Mouse (Mus musculus): ENCODE measurements around the gene Mrpl24. TPM values are rescaled to one million over a fixed set of nuclear protein-coding genes. Genes with fewer than 3 reads are reported as not detected.

Mrpl24 gene
- polyA plus RNA-seq, 1 experiment: 69.7 TPM

DNA sequence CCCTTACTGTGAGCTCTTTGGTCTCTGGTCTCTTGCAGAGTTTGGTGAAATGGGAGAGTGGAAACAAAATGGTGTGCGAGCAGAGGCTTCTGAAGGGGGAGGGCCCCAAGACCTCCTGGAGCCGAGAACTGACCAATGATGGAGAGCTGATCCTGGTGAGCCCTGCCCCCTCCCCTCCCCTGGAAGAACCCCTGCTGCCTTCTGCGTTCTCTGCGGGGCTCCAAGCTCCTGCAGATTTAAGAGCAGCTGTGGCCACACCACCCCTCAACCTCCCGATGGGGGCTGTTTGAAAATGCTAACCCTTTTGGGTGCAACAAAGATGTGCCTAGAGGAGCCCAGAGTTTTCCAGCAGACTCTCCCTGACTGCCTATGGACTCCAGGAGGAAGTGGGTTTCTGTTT lies 33.1 kb downstream of the Mrpl24 start:
- Histone ChIP-seq H3K27me3 (ENCODE audit: control insufficient read depth, insufficient read depth, insufficient read length) (no peaks in the 10 kb centered on the region), H3K79me3 (ENCODE audit: low read depth) (no peaks in the 10 kb centered on the region), H3K4me3 (ENCODE audit: insufficient read depth, poor library complexity, severe bottlenecking) (no peak overlapping the region), H3K79me2 (ENCODE audit: control insufficient read depth, insufficient read depth) (no peaks in the 10 kb centered on the region), H3K36me3 (ENCODE audit: control insufficient read depth, insufficient read depth) (no peaks in the 10 kb centered on the region), H3ac (ENCODE audit: control insufficient read depth, insufficient read length, low read depth) (no peak overlapping the region)
- TF ChIP-seq MAX (IDR thresholded peaks at IDR 0.05) (no peak), MYOG (IDR thresholded peaks at IDR 0.05; ENCODE audit: control insufficient read depth, extremely low read depth, insufficient read length) (no peak), CEBPB (IDR thresholded peaks at IDR 0.05; ENCODE audit: low read depth) (no peak), MYOD1 (IDR thresholded peaks at IDR 0.05; ENCODE audit: control insufficient read depth, insufficient read length, low read depth) (no peak)

DNA sequence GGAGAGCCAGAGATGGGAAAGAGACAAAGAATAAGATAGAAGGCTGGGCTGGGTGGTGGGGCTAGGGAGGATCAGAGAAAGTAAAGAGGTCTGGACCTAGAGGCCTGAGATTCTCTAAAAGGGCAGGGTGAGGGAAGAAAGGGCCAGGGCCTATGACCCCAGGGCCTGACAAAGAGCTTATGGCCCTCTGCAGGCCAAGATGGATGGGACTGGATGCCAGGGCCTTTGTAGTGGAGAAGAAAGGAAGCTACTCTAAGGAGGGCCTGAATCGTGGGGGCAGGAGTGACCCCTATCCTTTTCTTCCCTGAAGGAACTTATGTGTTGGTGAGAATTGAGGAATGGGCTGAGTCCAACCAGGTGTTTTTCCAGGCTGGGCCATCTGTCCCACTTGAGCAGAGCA lies 38.8 kb downstream of the Mrpl24 start:
- Histone ChIP-seq H3K4me3 (ENCODE audit: insufficient read depth, poor library complexity, severe bottlenecking) (no peak overlapping the region), H3K27me3 (ENCODE audit: control insufficient read depth, insufficient read depth, insufficient read length) (no peaks in the 10 kb centered on the region), H3K36me3 (ENCODE audit: control insufficient read depth, insufficient read depth) (no peaks in the 10 kb centered on the region), H3ac (ENCODE audit: control insufficient read depth, insufficient read length, low read depth) (no peak overlapping the region), H3K79me3 (ENCODE audit: low read depth) (no peaks in the 10 kb centered on the region), H3K79me2 (ENCODE audit: control insufficient read depth, insufficient read depth) (no peaks in the 10 kb centered on the region)
- TF ChIP-seq MYOG (IDR thresholded peaks at IDR 0.05; ENCODE audit: control insufficient read depth, extremely low read depth, insufficient read length) (no peak), USF1 (IDR thresholded peaks at IDR 0.05; ENCODE audit: low read depth) (no peak), CTCF (IDR thresholded peaks at IDR 0.05; ENCODE audit: control insufficient read depth, insufficient read depth, insufficient read length) (no peak), CEBPB (IDR thresholded peaks at IDR 0.05; ENCODE audit: low read depth) (no peak), MAX (IDR thresholded peaks at IDR 0.05) (no peak), FOSL1 (IDR thresholded peaks at IDR 0.05; ENCODE audit: insufficient read depth, low read length, poor library complexity, severe bottlenecking) (no peak), MYOD1 (IDR thresholded peaks at IDR 0.05; ENCODE audit: control insufficient read depth, insufficient read length, low read depth) (no peak)

DNA sequence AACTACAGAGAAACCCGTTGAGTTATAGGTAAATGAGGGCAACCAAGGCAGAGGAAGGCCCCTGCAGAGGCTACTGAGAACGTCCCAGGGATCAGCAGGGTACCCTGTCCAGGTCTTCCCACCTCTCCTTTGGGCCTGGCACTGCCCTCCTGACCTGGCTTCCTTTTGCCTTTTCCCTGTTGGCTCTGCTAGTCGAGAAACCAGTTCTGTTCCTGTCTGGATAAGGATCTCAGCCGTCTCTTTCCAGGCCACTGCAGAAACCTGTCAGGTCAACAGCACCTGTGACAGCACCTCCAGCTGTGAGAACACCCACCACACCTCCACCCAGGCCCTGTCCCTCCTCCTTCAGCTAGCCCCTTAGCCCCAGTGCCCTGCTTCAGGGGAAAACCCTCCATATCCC lies 39.2 kb downstream of the Mrpl24 start:
- no peak for TF ChIP-seq CTCF (IDR thresholded peaks at IDR 0.05; ENCODE audit: control insufficient read depth, insufficient read depth, insufficient read length)
- no peak for TF ChIP-seq MAX (IDR thresholded peaks at IDR 0.05)
- no peak for TF ChIP-seq MYOD1 (IDR thresholded peaks at IDR 0.05; ENCODE audit: control insufficient read depth, insufficient read length, low read depth)
- no peak for TF ChIP-seq USF1 (IDR thresholded peaks at IDR 0.05; ENCODE audit: low read depth)
- TF ChIP-seq FOSL1 (IDR thresholded peaks at IDR 0.05; ENCODE audit: insufficient read depth, low read length, poor library complexity, severe bottlenecking): no peak
- no peak for TF ChIP-seq CEBPB (IDR thresholded peaks at IDR 0.05; ENCODE audit: low read depth)
- no peak for TF ChIP-seq MYOG (IDR thresholded peaks at IDR 0.05; ENCODE audit: control insufficient read depth, extremely low read depth, insufficient read length)
- H3K79me2 ChIP-seq (ENCODE audit: control insufficient read depth, insufficient read depth): no peaks in the 10 kb centered on the region
- no peaks in the 10 kb centered on the region for H3K36me3 ChIP-seq (ENCODE audit: control insufficient read depth, insufficient read depth)
- no peak overlapping the region for H3ac ChIP-seq (ENCODE audit: control insufficient read depth, insufficient read length, low read depth)
- no peaks in the 10 kb centered on the region for H3K27me3 ChIP-seq (ENCODE audit: control insufficient read depth, insufficient read depth, insufficient read length)
- no peak overlapping the region for H3K4me3 ChIP-seq (ENCODE audit: insufficient read depth, poor library complexity, severe bottlenecking)
- no peaks in the 10 kb centered on the region for H3K79me3 ChIP-seq (ENCODE audit: low read depth)

DNA sequence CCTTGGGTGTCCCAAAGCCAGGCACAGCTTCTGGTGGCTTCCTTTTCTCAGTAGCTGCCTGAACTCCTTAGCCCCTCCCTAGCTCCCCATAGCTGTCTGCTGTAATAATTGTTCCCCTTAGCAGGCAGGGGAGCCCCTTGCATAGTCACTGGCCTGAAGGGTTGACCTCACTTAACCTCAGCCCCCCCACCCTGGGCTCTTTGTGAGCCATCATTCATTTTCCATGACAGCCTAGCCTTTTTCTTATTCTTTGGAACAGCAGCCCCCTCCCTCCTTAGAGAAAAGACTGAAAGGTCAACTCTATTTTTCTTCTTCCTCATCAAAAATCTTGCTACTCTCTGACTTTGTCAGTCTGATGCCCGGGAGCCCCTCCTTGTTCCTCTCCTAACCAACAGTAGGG lies 39.7 kb downstream of the Mrpl24 start:
- TF ChIP-seq CTCF (IDR thresholded peaks at IDR 0.05; ENCODE audit: control insufficient read depth, insufficient read depth, insufficient read length): no peak
- TF ChIP-seq MAX (IDR thresholded peaks at IDR 0.05): no peak
- no peak for TF ChIP-seq MYOG (IDR thresholded peaks at IDR 0.05; ENCODE audit: control insufficient read depth, extremely low read depth, insufficient read length)
- TF ChIP-seq USF1 (IDR thresholded peaks at IDR 0.05; ENCODE audit: low read depth): no peak
- TF ChIP-seq FOSL1 (IDR thresholded peaks at IDR 0.05; ENCODE audit: insufficient read depth, low read length, poor library complexity, severe bottlenecking): no peak
- TF ChIP-seq CEBPB (IDR thresholded peaks at IDR 0.05; ENCODE audit: low read depth): no peak
- no peak for TF ChIP-seq MYOD1 (IDR thresholded peaks at IDR 0.05; ENCODE audit: control insufficient read depth, insufficient read length, low read depth)
- no peaks in the 10 kb centered on the region for H3K27me3 ChIP-seq (ENCODE audit: control insufficient read depth, insufficient read depth, insufficient read length)
- H3K4me3 ChIP-seq (ENCODE audit: insufficient read depth, poor library complexity, severe bottlenecking): no peak overlapping the region
- H3K79me3 ChIP-seq (ENCODE audit: low read depth): no peaks in the 10 kb centered on the region
- no peaks in the 10 kb centered on the region for H3K36me3 ChIP-seq (ENCODE audit: control insufficient read depth, insufficient read depth)
- H3ac ChIP-seq (ENCODE audit: control insufficient read depth, insufficient read length, low read depth): no peak overlapping the region
- H3K79me2 ChIP-seq (ENCODE audit: control insufficient read depth, insufficient read depth): no peaks in the 10 kb centered on the region

DNA sequence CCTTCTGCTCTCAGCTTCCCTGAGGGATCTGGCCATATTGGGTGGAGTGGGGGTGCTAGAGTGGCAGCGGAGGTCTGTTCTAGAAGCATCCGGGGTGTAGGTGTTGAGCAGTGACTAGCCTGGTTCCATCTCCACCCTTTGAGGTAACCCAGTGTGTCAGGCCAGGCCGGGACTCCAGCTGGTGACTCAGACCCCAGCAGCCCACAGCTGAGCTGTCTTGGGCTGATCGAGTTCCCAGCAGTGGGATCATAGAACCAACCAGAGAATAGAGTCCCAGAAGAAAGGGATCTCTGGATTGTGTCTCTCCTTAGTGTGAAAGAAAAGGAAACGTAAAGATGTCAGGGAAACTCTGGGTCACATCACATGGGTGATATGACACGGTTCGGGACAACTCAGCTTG lies 40.1 kb downstream of the Mrpl24 start:
- H3K27me3 ChIP-seq (ENCODE audit: control insufficient read depth, insufficient read depth, insufficient read length): no peaks in the 10 kb centered on the region
- no peak overlapping the region for H3K4me3 ChIP-seq (ENCODE audit: insufficient read depth, poor library complexity, severe bottlenecking)
- no peaks in the 10 kb centered on the region for H3K79me2 ChIP-seq (ENCODE audit: control insufficient read depth, insufficient read depth)
- no peak overlapping the region for H3ac ChIP-seq (ENCODE audit: control insufficient read depth, insufficient read length, low read depth)
- no peaks in the 10 kb centered on the region for H3K36me3 ChIP-seq (ENCODE audit: control insufficient read depth, insufficient read depth)
- no peak for TF ChIP-seq FOSL1 (IDR thresholded peaks at IDR 0.05; ENCODE audit: insufficient read depth, low read length, poor library complexity, severe bottlenecking)
- TF ChIP-seq CTCF (IDR thresholded peaks at IDR 0.05; ENCODE audit: control insufficient read depth, insufficient read depth, insufficient read length): no peak
- no peak for TF ChIP-seq CEBPB (IDR thresholded peaks at IDR 0.05; ENCODE audit: low read depth)
- TF ChIP-seq MYOG (IDR thresholded peaks at IDR 0.05; ENCODE audit: control insufficient read depth, extremely low read depth, insufficient read length): no peak
- no peak for TF ChIP-seq USF1 (IDR thresholded peaks at IDR 0.05; ENCODE audit: low read depth)
- TF ChIP-seq MAX (IDR thresholded peaks at IDR 0.05): no peak
- no peak for TF ChIP-seq MYOD1 (IDR thresholded peaks at IDR 0.05; ENCODE audit: control insufficient read depth, insufficient read length, low read depth)
- no peaks in the 10 kb centered on the region for H3K79me3 ChIP-seq (ENCODE audit: low read depth)

DNA sequence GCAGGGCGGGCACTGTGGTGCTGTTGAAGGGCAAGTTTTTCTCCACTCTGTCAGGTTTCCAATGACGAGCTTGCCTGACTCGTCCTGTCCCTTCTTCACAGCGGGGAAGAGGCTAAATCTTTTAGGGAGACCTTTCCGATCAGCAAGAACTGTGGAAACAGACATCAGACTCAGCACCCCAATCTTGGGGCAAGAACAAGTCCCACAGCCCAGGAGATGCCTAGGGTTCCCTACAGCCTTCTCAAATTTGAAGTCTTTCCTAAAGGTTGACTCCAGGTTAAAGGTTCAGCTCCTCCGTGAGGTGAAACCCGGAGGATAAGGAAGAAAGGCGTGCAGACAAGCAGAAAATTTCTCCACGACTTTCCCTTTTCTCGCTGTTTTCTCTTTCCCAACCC lies 40.9 kb downstream of the Mrpl24 start:
- Histone ChIP-seq H3ac (ENCODE audit: control insufficient read depth, insufficient read length, low read depth) (peak overlapping the region; percentile 22), H3K79me2 (ENCODE audit: control insufficient read depth, insufficient read depth) (no peaks in the 10 kb centered on the region), H3K4me3 (ENCODE audit: insufficient read depth, poor library complexity, severe bottlenecking) (no peak overlapping the region), H3K36me3 (ENCODE audit: control insufficient read depth, insufficient read depth) (no peaks in the 10 kb centered on the region), H3K79me3 (ENCODE audit: low read depth) (no peaks in the 10 kb centered on the region), H3K27me3 (ENCODE audit: control insufficient read depth, insufficient read depth, insufficient read length) (no peaks in the 10 kb centered on the region)
- no peak for TF ChIP-seq MYOG (IDR thresholded peaks at IDR 0.05; ENCODE audit: control insufficient read depth, extremely low read depth, insufficient read length)
- TF ChIP-seq USF1 (IDR thresholded peaks at IDR 0.05; ENCODE audit: low read depth): no peak
- TF ChIP-seq MYOD1 (IDR thresholded peaks at IDR 0.05; ENCODE audit: control insufficient read depth, insufficient read length, low read depth): no peak
- TF ChIP-seq FOSL1 (IDR thresholded peaks at IDR 0.05; ENCODE audit: insufficient read depth, low read length, poor library complexity, severe bottlenecking): no peak
- no peak for TF ChIP-seq CEBPB (IDR thresholded peaks at IDR 0.05; ENCODE audit: low read depth)
- no peak for TF ChIP-seq CTCF (IDR thresholded peaks at IDR 0.05; ENCODE audit: control insufficient read depth, insufficient read depth, insufficient read length)
- no peak for TF ChIP-seq MAX (IDR thresholded peaks at IDR 0.05)

Measured in C2C12 (cell line).